Mouse (Mus musculus) kidney, embryonic 15.5 days (tissue): ENCODE results near the gene Sirpa. TPM values are rescaled to one million over a fixed set of nuclear protein-coding genes. Genes with fewer than 3 reads are reported as not detected.
A peak's percentile ranks its signal among the peaks of the same experiment; 100 is the strongest.

ENCODE experiments used
- ATAC-seq: fragments of 200-750 bp; cut with Nextera tagmentation; replicated peaks from 2 replicates; pipeline ENCODE4 v1.8.0; 2017; ENCODE audit warnings: moderate TSS enrichment; ENCODE audit not compliant: low FRiP score
- H3K27ac ChIP-seq: fragments of 300-500 bp; sonication (generic); 2 replicates; pipeline ENCODE4 v1.5.1; 2015; ENCODE audit warnings: mild to moderate bottlenecking, inconsistent platforms
- H3K27me3 ChIP-seq: fragments of 300-500 bp; sonication (generic); 2 replicates; pipeline ENCODE4 v1.6.1; 2015; ENCODE audit warnings: inconsistent platforms
- H3K36me3 ChIP-seq: fragments of 300-500 bp; sonication (generic); 2 replicates; pipeline ENCODE4 v1.6.1; 2015; ENCODE audit warnings: inconsistent platforms
- H3K4me1 ChIP-seq: fragments of 300-500 bp; sonication (generic); 2 replicates; pipeline ENCODE4 v1.6.1; 2015; ENCODE audit warnings: inconsistent platforms
- H3K4me2 ChIP-seq: fragments of 300-500 bp; sonication (generic); 2 replicates; pipeline ENCODE4 v1.6.1; 2015; ENCODE audit warnings: moderate library complexity, mild to moderate bottlenecking, inconsistent platforms
- H3K4me3 ChIP-seq: fragments of 300-500 bp; sonication (generic); replicated peaks from 2 replicates; pipeline ENCODE4 v1.5.1; 2015; ENCODE audit warnings: mild to moderate bottlenecking, inconsistent platforms
- H3K9ac ChIP-seq: fragments of 300-500 bp; sonication (generic); 2 replicates; pipeline ENCODE4 v1.6.1; 2015; ENCODE audit warnings: mild to moderate bottlenecking, inconsistent platforms
- H3K9me3 ChIP-seq: fragments of 300-500 bp; sonication (generic); replicated peaks from 2 replicates; pipeline ENCODE4 v1.6.1; 2016; ENCODE audit warnings: inconsistent platforms
- WGBS: fragments of 180-500 bp; shearing (Covaris S2); methylation state at CpG from one replicate; pipeline ENCODE4 v1.1.7; 2015; ENCODE audit warnings: mixed read lengths; 5-methylcytosine and 5-hydroxymethylcytosine counted together
- polyA plus RNA-seq: library from polyadenylated mRNA; unstranded; fragments of >200 nt; fragmentation: Nextera tagmentation; extraction: Ambion mirVana; gene quantifications from 2 replicates; pipeline ENCODE4 v1.2.1, GENCODE M21; 2015

The Sirpa gene
- polyA plus RNA-seq, 1 experiment from 2014 or later: 30.6 TPM

DNA sequence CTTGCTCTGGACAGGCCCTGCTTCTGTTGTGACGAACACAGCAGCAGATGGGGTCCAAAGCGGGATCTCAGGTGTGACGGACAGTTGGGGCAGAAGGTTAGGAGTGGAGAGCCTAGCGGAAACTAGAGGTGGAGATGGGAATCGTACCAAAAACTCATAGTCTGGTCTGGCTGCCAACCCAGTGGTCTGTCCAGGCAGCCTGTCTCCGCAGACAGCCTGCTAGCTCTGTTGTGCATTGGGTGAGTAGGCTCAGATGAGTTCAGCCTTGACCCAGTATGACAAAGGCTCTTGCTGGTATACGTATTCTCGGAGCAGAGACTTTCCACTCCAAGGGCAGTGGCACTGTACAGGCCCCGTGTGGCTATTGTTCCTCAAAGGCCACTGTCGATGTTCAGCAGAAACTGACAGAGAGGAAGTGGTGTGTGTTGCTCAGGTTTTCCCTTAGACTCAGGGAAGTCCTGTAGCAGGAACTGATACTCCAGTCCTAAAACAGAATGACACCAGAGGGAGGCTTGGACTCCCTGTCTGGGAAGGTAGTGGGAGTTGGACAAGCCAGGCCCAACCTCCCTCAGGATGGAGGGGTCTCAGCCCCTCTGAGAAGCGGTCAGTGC, 6.6 kb upstream of the Sirpa start:
- 75% methylated on average over 11 of the region's 11 CpGs for WGBS
- no peak overlapping the region for H3K9ac ChIP-seq
- H3K27ac ChIP-seq: no peak overlapping the region
- no peak for ATAC-seq
- H3K9me3 ChIP-seq: no peaks in the 10 kb centered on the region
- H3K36me3 ChIP-seq: no peaks in the 10 kb centered on the region
- H3K4me3 ChIP-seq: no peak overlapping the region
- H3K27me3 ChIP-seq: no peaks in the 10 kb centered on the region
- H3K4me1 ChIP-seq: peaks cover 21% of the 10 kb centered on the region
- H3K4me2 ChIP-seq: no peak overlapping the region

DNA sequence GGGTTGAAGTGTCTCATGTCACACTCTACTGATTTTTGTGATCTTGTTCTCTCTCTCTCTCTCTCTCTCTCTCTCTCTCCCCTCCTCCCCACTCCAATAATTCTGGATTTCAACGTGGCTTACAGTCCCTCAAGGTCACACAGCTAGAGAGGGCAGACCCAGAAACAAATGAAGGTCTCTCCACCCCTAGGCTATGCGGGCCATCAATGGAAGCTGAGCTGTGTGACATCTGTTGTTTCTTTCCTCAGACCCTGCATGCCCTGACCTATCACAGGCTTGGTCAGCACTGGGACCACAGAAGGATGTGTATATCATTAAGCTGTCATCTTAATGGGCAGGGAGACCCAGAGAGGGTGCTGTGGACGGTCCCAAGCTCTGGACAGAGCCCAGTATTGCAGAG, 5.4 kb upstream of the Sirpa start:
- ATAC-seq: no peak; the same call in 1 of the 2 replicates
- H3K27ac ChIP-seq: no peak overlapping the region
- H3K36me3 ChIP-seq: no peaks in the 10 kb centered on the region
- no peak overlapping the region for H3K4me3 ChIP-seq
- no peak overlapping the region for H3K4me2 ChIP-seq
- no peak overlapping the region for H3K9ac ChIP-seq
- H3K27me3 ChIP-seq: no peaks in the 10 kb centered on the region
- H3K9me3 ChIP-seq: no peaks in the 10 kb centered on the region
- WGBS: 28% methylated on average over 3 of the region's 3 CpGs
- peaks cover 32% of the 10 kb centered on the region for H3K4me1 ChIP-seq

GRCm38 (mm10) chr2:129587825-129588251, 4.8 kb upstream of the Sirpa start:
- no peaks in the 10 kb centered on the region for H3K9me3 ChIP-seq
- H3K36me3 ChIP-seq: no peaks in the 10 kb centered on the region
- ATAC-seq: 0 out of 2 replicates have a peak, but pooled peaks have one; percentile 9
- H3K4me1 ChIP-seq: peaks cover 37% of the 10 kb centered on the region
- 0 out of 2 replicates have a peak overlapping the region, but pooled peaks have one; percentile 7 for H3K9ac ChIP-seq
- 31% methylated on average over 7 of the region's 7 CpGs for WGBS
- no peak overlapping the region for H3K27ac ChIP-seq
- no peak overlapping the region for H3K4me2 ChIP-seq
- H3K27me3 ChIP-seq: no peaks in the 10 kb centered on the region
- no peak overlapping the region for H3K4me3 ChIP-seq

DNA sequence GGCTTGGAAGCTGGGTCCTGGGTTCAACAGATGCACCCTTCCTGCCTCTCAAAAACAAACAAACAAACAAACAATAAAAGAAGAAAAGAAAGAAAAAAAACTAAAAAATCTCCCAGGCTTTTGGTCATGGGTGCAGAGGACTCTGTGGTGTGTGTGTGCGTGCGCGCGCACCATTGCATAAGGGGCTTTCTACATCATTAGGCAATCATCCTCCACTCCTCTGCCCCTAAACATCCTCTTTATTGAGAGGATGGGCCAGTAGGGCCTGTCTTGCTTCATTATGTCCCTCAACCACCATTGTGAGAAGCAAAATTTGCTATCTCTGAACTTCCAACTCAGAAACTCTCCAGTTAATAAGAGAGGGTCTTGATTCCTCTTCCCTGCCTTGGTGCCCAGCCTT, 738 bp upstream of the Sirpa start:
- Histone ChIP-seq H3K27me3 (no peaks in the 10 kb centered on the region), H3K36me3 (no peaks in the 10 kb centered on the region), H3K4me3 (peak overlapping the region; percentile 76; the same call in 1 of the 2 replicates), H3K4me1 (peaks cover 64% of the 10 kb centered on the region), H3K9ac (peak overlapping the region; percentile 77; the same call in 1 of the 2 replicates), H3K4me2 (peak overlapping the region; percentile 94), H3K9me3 (no peaks in the 10 kb centered on the region), H3K27ac (peak overlapping the region; percentile 94)
- WGBS: 78% methylated on average over 4 of the region's 4 CpGs
- ATAC-seq: no peak

DNA sequence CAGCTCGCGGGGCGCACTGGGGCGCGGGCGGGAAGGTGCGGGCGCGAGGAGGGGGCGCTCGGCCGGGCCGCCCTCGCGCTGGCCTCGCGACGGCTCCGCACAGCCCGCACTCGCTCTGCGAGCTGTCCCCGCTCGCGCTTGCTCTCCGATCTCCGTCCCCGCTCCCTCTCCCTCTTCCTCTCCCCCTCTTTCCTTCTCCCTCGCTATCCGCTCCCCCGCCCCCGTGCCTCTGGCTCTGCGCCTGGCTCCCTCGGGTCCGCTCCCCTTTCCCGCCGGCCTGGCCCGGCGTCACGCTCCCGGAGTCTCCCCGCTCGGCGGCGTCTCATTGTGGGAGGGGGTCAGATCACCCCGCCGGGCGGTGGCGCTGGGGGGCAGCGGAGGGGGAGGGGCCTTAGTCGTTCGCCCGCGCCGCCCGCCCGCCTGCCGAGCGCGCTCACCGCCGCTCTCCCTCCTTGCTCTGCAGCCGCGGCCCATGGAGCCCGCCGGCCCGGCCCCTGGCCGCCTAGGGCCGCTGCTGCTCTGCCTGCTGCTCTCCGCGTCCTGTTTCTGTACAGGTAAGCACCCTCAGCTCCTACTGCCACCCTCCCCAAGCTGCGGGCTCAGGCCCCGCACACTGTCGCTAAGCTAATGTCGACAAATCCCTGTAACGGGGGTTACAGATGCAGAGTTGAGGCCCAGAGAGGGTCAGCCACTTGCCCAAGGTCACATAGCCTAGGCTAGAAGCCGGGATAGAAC, 673 bp downstream of the Sirpa start:
- no peaks in the 10 kb centered on the region for H3K27me3 ChIP-seq
- peak; percentile 81 for ATAC-seq
- H3K4me3 ChIP-seq: peak overlapping the region; percentile 76
- peak overlapping the region; percentile 94 for H3K4me2 ChIP-seq
- H3K4me1 ChIP-seq: peaks cover 52% of the 10 kb centered on the region
- whole genome bisulfite sequencing: under 1% methylated on average over 46 of the region's 77 CpGs
- no peaks in the 10 kb centered on the region for H3K36me3 ChIP-seq
- no peaks in the 10 kb centered on the region for H3K9me3 ChIP-seq
- H3K27ac ChIP-seq: peak overlapping the region; percentile 94
- H3K9ac ChIP-seq: peak overlapping the region; percentile 77

GRCm38 (mm10) chr2:129593876-129594421, 1.3 kb downstream of the Sirpa start:
- peak overlapping the region; percentile 76 for H3K4me3 ChIP-seq
- H3K4me2 ChIP-seq: peak overlapping the region; percentile 94
- H3K27me3 ChIP-seq: no peaks in the 10 kb centered on the region
- no peaks in the 10 kb centered on the region for H3K36me3 ChIP-seq
- ATAC-seq: peak; percentile 26
- peak overlapping the region; percentile 77 for H3K9ac ChIP-seq
- peak overlapping the region; percentile 94 for H3K27ac ChIP-seq
- H3K4me1 ChIP-seq: peaks cover 50% of the 10 kb centered on the region
- 8% methylated on average over 13 of the region's 13 CpGs for WGBS
- H3K9me3 ChIP-seq: no peaks in the 10 kb centered on the region

DNA sequence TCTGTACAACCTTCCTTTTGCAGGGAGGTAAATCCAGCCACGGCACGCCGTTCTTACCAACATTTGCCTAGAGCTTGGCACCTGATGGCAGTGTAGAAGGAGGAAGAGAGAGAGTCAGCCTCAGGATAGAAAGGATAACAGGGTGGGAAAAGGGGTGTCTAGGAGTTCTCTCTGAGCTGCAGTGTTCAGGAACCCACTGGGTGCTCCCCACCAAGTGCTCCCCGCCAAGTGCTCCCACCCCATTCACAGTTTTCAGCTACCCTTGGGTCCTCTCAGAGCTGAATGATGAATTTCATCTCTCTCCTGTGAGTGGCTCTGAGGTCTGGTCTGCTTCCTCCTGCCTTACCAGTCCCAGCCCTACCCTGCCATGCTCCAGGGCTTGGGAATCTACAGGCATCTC, 1.9 kb downstream of the Sirpa start:
- H3K4me1 ChIP-seq: peaks cover 53% of the 10 kb centered on the region
- H3K4me3 ChIP-seq: peak overlapping the region; percentile 76
- no peak overlapping the region for H3K9ac ChIP-seq

GRCm38 (mm10) chr2:129595206-129595605, 2.6 kb downstream of the Sirpa start:
- 76% methylated on average over 4 of the region's 4 CpGs for WGBS
- peaks cover 54% of the 10 kb centered on the region for H3K4me1 ChIP-seq
- H3K36me3 ChIP-seq: no peaks in the 10 kb centered on the region
- H3K4me3 ChIP-seq: no peak overlapping the region
- no peak overlapping the region for H3K9ac ChIP-seq
- no peak overlapping the region for H3K27ac ChIP-seq
- no peaks in the 10 kb centered on the region for H3K9me3 ChIP-seq
- ATAC-seq: no peak
- no peaks in the 10 kb centered on the region for H3K27me3 ChIP-seq
- H3K4me2 ChIP-seq: peak overlapping the region; percentile 94

More for the DNA sequence above, 1.9 kb downstream of the Sirpa start:
- H3K9me3 ChIP-seq: no peaks in the 10 kb centered on the region
- no peaks in the 10 kb centered on the region for H3K36me3 ChIP-seq
- 72% methylated on average over 4 of the region's 4 CpGs for WGBS
- peak overlapping the region; percentile 94 for H3K4me2 ChIP-seq
- H3K27ac ChIP-seq: 0 out of 2 replicates have a peak overlapping the region, but pooled peaks have one; percentile 4
- H3K27me3 ChIP-seq: no peaks in the 10 kb centered on the region
- no peak for ATAC-seq

DNA sequence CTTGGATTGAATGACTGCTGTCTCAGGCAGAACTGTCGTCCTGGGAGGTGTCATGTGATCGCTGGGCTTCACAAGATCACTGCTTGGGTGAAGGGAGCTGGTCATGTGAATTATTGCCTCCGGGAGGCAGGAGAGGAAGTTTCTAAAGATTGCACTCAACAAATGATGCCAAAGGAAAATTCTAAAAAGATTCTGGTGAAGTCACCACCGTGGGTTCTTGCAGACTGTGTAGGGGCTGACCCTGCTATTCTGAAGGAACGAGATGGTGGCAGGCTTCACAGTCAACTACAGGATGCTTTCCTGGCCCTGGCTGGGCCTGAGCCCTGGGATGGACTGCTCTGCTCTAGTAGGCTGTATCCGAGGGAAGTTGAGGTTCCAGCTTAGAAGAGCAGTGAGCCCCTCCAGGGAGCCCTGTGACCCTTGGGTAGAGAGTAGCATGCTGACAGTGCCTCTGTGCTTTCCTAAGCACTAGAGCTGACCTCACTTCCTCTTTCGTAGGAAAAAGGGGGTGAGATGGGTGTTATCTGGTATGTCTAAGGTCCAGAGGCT, 3.1 kb downstream of the Sirpa start:
- Histone ChIP-seq H3K4me1 (peaks cover 49% of the 10 kb centered on the region), H3K9me3 (no peaks in the 10 kb centered on the region), H3K4me3 (no peak overlapping the region), H3K27me3 (no peaks in the 10 kb centered on the region), H3K36me3 (no peaks in the 10 kb centered on the region), H3K4me2 (peak overlapping the region; percentile 94), H3K9ac (no peak overlapping the region), H3K27ac (0 out of 2 replicates have a peak overlapping the region, but pooled peaks have one; percentile 45)
- ATAC-seq: no peak
- 30% methylated on average over 7 of the region's 7 CpGs for WGBS

DNA sequence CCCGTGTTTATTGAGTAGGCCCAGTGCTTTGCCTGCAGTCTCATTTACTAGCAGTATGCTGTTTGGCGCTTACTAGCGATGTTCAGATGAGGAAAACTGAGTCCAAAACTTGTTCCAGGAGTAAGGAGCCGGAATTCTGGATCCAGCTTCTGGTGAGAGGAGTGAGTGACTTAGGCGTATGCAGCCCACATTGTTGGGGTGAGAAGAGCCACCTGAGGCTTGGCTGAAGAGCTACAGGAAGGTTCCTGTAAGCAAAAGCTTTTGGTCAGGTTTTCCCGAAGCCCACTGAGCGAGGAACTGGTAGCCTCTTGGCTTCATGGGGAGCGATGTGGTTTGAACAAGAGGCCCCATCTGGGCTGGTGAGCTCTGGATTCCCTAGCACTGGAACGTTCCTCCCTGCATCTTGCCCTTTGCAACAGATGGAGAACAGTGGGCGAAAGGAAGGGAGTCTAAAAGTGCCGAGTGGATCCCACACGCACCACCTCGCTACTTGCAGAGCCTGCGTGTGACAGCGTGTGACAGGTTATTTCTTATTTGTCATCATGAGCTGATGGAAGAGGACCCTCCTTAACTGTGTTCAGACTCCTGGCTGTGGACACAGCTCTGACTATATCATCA, 4.0 kb downstream of the Sirpa start:
- H3K27ac ChIP-seq: no peak overlapping the region
- no peak overlapping the region for H3K4me2 ChIP-seq
- 89% methylated on average over 15 of the region's 15 CpGs for WGBS
- no peaks in the 10 kb centered on the region for H3K9me3 ChIP-seq
- H3K4me3 ChIP-seq: no peak overlapping the region
- H3K27me3 ChIP-seq: no peaks in the 10 kb centered on the region
- H3K9ac ChIP-seq: no peak overlapping the region
- peaks cover 43% of the 10 kb centered on the region for H3K4me1 ChIP-seq
- no peak for ATAC-seq
- H3K36me3 ChIP-seq: no peaks in the 10 kb centered on the region

DNA sequence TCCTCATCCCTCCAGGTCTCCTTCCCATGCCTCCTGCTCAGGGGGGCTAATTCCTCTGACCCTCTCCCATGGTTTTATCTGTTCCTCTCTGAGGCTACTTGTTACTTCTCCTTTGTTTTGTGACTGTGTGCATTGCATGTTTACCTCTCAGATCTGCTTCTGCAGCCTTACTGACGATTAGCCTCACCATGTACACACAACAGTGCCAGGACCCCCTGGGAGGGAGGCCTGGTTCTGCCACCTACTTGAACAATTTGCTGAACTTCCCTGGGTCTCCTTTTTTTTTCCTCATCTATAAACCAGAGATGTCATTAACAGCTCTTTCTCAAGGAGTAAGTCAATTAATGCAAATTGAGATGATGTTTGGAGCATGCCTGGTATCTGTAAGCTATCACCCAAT, 4.9 kb downstream of the Sirpa start:
- H3K27ac ChIP-seq: no peak overlapping the region
- H3K4me1 ChIP-seq: peaks cover 34% of the 10 kb centered on the region
- ATAC-seq: no peak
- WGBS: 76% methylated on average over 1 of the region's 1 CpGs
- no peak overlapping the region for H3K4me3 ChIP-seq
- H3K27me3 ChIP-seq: no peaks in the 10 kb centered on the region
- no peak overlapping the region for H3K9ac ChIP-seq
- H3K4me2 ChIP-seq: no peak overlapping the region
- no peaks in the 10 kb centered on the region for H3K36me3 ChIP-seq
- H3K9me3 ChIP-seq: no peaks in the 10 kb centered on the region
